Comparison of ENCODE assay signal across 20 mouse cellular contexts in the genomic region with DNA sequence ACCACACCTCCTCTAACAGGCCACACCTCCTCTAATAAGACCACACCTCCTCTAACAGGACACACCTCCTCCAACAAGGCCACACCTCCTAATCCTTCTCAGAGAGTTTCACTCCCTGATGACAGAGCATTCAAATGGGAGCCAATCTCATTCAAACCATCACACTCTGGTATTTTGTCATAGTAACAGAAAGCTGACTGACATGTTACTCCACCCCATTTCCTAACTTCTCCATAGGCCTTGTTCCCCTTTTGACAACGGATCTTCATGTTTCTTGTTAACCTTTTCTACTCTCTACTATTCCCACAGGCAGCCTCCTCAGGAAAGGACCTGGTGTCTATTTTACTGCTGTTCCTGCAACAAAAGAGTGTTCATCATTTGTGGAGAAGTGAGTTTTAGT.
DNase-seq lines count a peak whose midpoint lies in the region; ATAC-seq lines count a peak whose summit lies in the region.
"Had no signal": no experiment of that assay in that cellular context is flagged by ENCODE, and none has a peak within 500 bp of the region (broad histone marks: within the 10 kb centered on the region; RNA-seq: fewer than 3 reads in every experiment).

No protein-coding gene starts in this region.

- peak; percentile 65 for ATAC-seq in granulocyte monocyte progenitor cell, adult 5-6 weeks (replicated peaks; ENCODE audit: poor library complexity, severe bottlenecking)
- peak; percentile 42 for ATAC-seq in megakaryocyte progenitor cell, adult 5-6 weeks (replicated peaks; ENCODE audit: poor library complexity)
- ATAC-seq: activated CD4-positive, CD25-positive, alpha-beta regulatory T cell, adult 4 months; CD4-positive, CD25-positive, alpha-beta regulatory T cell, adult 4 months; forebrain, embryonic 13.5 days; forebrain, embryonic 15.5 days; forebrain, postnatal 0 days; Patski had no signal

- DNase-seq in R1 (ENCODE audit: low read depth, low spot score), result peak; percentile 35
- DNase-seq in right cerebral cortex, adult 2 months (ENCODE audit: low spot score in 2 of 2), result no peak
- DNase-seq in frontal cortex, postnatal 25 days (ENCODE audit: low spot score in 2 of 2), result no peak
- DNase-seq: adrenal gland, adult 8-10 months; adrenal gland, postnatal 14 days; adrenal gland, postnatal 36 days; B cell, adult 2 months; cerebellum, adult 11-12 months; cerebellum, adult 2 months; cerebellum, adult 9-10 months; cerebellum, postnatal 10 days; cerebellum, postnatal 25 days; forebrain, postnatal 0 days had no signal
